Mouse (Mus musculus) erythroblast, embryonic 14.5 days (primary cell): ENCODE results near the gene Cdiptos.

Experiments used
- GATA1 ChIP-seq: IDR thresholded peaks from 2 replicates; pipeline ENCODE4 v1.6.1; 2012; ENCODE audit warnings: low read length, inconsistent platforms, mixed read lengths
- TAL1 ChIP-seq: IDR thresholded peaks from 3 replicates; pipeline ENCODE4 v1.6.1; 2012; ENCODE audit warnings: low read length, inconsistent platforms, mixed read lengths

- TF ChIP-seq GATA1, result peak; percentile 70
- no peak for TF ChIP-seq TAL1
Measured at GRCm38 (mm10) chr7:126976878-126977459, 1.1 kb upstream of the Cdiptos start.
